Mouse (Mus musculus) retina, postnatal 1 day (tissue): ENCODE results near the gene Zfpm1.
A peak's percentile ranks its signal among the peaks of the same experiment; 100 is the strongest.

ENCODE experiments used
- DNase-seq: peaks from one replicate; pipeline ENCODE4 v3.0.0-alpha.2; 2012

The Zfpm1 gene

GRCm38 (mm10) chr8:122282035-122282358, at the start of gene Zfpm1:
TSS of gene Zfpm1 (plus strand) at chr8:122282141.
- DNase-seq: no peak

GRCm38 (mm10) chr8:122234055-122234454, 47.9 kb upstream of the Zfpm1 start:
- peak; percentile 60 for DNase-seq

- no peak for DNase-seq
Observed at GRCm38 (mm10) chr8:122236521-122236920, 45.4 kb upstream of the Zfpm1 start.

GRCm38 (mm10) chr8:122238225-122238624, 43.7 kb upstream of the Zfpm1 start:
- DNase-seq: no peak

- DNase-seq: no peak
Observed at GRCm38 (mm10) chr8:122238731-122239130, 43.2 kb upstream of the Zfpm1 start.

- no peak for DNase-seq
Observed at GRCm38 (mm10) chr8:122240241-122241026, 41.5 kb upstream of the Zfpm1 start.

- peak; percentile 41 for DNase-seq
Observed at GRCm38 (mm10) chr8:122243310-122243709, 38.6 kb upstream of the Zfpm1 start.

- DNase-seq: no peak
Observed at GRCm38 (mm10) chr8:122245161-122245560, 36.8 kb upstream of the Zfpm1 start.

- DNase-seq: no peak
Observed at GRCm38 (mm10) chr8:122246257-122247211, 35.4 kb upstream of the Zfpm1 start.

GRCm38 (mm10) chr8:122251739-122252138, 30.2 kb upstream of the Zfpm1 start:
- DNase-seq: no peak

- DNase-seq: no peak
Observed at GRCm38 (mm10) chr8:122252366-122252765, 29.6 kb upstream of the Zfpm1 start.

GRCm38 (mm10) chr8:122259351-122259750, 22.6 kb upstream of the Zfpm1 start:
- DNase-seq: peak; percentile 74

GRCm38 (mm10) chr8:122260755-122261154, 21.2 kb upstream of the Zfpm1 start:
- no peak for DNase-seq

GRCm38 (mm10) chr8:122262835-122263234, 19.1 kb upstream of the Zfpm1 start:
- no peak for DNase-seq

GRCm38 (mm10) chr8:122264243-122264642, 17.7 kb upstream of the Zfpm1 start:
- DNase-seq: no peak

- no peak for DNase-seq
Observed at GRCm38 (mm10) chr8:122265522-122265921, 16.4 kb upstream of the Zfpm1 start.

GRCm38 (mm10) chr8:122266867-122267266, 15.1 kb upstream of the Zfpm1 start:
- DNase-seq: peak; percentile 38

- no peak for DNase-seq
Observed at GRCm38 (mm10) chr8:122268861-122269260, 13.1 kb upstream of the Zfpm1 start.

GRCm38 (mm10) chr8:122269404-122269803, 12.5 kb upstream of the Zfpm1 start:
- DNase-seq: peak; percentile 80

GRCm38 (mm10) chr8:122270555-122270954, 11.4 kb upstream of the Zfpm1 start:
- no peak for DNase-seq

- peak; percentile 87 for DNase-seq
Observed at GRCm38 (mm10) chr8:122273152-122273551, 8.8 kb upstream of the Zfpm1 start.

GRCm38 (mm10) chr8:122273826-122274225, 8.1 kb upstream of the Zfpm1 start:
- no peak for DNase-seq

- DNase-seq: no peak
Observed at GRCm38 (mm10) chr8:122274651-122275391, 7.1 kb upstream of the Zfpm1 start.
